Mouse (Mus musculus): ENCODE results near the gene Vamp5.

DNA sequence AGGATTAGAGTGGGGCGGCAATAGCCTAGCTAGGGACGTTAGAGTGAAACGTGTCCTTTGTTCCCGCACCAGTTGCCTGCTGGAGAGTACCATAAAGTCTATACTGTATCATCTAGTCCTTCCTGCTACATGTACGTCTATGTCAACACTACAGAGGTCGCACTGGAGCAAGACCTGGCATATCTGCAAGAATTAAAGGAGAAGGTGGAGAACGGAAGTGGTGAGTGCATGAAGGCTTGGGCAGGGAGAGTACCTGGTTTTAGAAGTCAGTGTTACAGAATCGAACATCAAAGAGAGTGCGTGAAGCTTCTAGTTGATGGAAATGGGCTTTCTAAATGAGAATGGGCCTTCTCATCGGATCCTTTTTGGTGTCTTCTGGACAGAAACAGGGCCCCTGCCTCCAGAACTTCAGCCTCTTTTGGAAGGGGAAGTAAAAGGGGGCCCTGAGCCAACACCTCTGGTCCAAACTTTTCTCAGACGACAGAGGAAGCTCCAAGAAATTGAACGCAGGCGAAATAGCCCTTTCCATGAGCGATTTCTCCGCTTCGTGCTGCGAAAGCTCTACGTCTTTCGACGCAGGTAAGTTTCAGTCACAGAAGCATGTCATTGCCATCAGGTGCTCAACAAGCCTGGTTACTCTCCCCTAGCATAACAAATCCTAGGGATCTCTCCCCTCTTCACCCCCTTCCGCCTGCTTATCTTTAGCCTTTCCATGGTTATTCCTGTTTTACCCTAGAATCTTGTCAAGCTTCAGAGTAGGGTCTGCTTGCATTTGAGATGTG is 49.0 kb upstream of the Vamp5 start:
- TF ChIP-seq CTCF (IDR thresholded peaks at IDR 0.05) (no peak), EP300 (IDR thresholded peaks at IDR 0.05) (no peak)
